Mouse (Mus musculus): Measurements from ENCODE around the gene Olfr143.

Olfr143 gene

DNA sequence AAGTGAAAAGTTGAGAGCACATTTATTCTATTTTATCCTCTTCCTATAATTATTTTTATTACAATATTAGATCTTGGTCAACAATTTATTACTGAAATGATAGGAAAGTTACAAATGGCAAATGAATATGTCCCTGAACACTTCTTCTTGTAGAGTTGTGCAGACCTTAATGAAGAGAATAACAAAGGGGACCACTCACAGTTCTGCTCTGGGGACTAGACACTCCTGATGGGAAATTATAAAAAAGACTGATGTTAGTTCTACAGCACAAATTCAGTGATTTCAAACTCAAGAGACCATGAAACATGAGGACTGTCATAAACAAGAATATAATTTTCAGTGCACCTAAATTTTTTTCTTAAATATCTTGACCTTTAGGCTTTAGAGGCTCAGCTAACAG is at the start of gene Olfr143:
Gene Olfr143, plus strand, starts transcription at position 301 of the 400 bp plus-strand sequence.
- DNase-seq (ENCODE audit: low read depth in 2 of 2, low spot score in 2 of 2): no peak

- no peak for DNase-seq (ENCODE audit: low read depth in 2 of 2, low spot score in 2 of 2)
Measured at GRCm38 (mm10) chr9:38208065-38208464, 44.5 kb upstream of the Olfr143 start, which contains the start of gene Olfr893. Gene Olfr893, plus strand, starts transcription at chr9:38208365.

- DNase-seq (ENCODE audit: low read depth in 2 of 2, low spot score in 2 of 2): no peak
Measured at GRCm38 (mm10) chr9:38217755-38218154, 34.8 kb upstream of the Olfr143 start, which contains the start of gene Olfr894. Gene Olfr894, plus strand, starts transcription at chr9:38218055.

DNA sequence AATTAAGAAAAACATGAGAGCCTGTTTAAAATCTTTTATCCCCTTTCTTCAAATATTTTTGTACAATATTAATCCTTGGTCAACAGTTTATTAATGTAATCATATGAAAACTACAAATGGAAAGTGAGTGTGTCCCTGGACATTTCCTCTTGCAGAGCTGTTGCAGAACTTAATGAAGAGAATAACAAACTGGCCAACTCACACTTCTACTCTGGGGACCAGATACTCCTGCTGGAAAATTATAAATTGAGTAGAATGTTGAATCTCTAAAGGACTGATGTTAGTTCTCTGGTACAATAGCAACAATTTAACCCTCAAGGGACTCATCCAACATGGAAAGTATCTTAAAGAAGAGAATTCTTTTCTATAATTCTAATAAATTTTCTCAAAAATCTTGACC is 15.0 kb downstream of the Olfr143 start, which contains the start of gene Olfr895:
Gene Olfr895, plus strand, starts transcription at position 301 of the 400 bp plus-strand sequence.
- no peak for DNase-seq (ENCODE audit: low read depth in 2 of 2, low spot score in 2 of 2)

GRCm38 (mm10) chr9:38290807-38291206 is 38.2 kb downstream of the Olfr143 start, which contains the start of gene Olfr896-ps1:
Gene Olfr896-ps1, plus strand, starts transcription at chr9:38291107.
- DNase-seq (ENCODE audit: low read depth in 2 of 2, low spot score in 2 of 2): no peak

Data from CD8-positive naive resting alpha-beta T cell, adult 2 months (primary cell).